Mouse (Mus musculus): ENCODE data around the gene Cacng5. TPM values are rescaled to one million over a fixed set of nuclear protein-coding genes. Genes with fewer than 3 reads are reported as not detected.

The Cacng5 gene
- total RNA-seq, 2 experiments from 2014 or later: not detected

- DNase-seq (ENCODE audit: low spot score): no peak
Measured at GRCm38 (mm10) chr11:107887342-107887741, 27.5 kb downstream of the Cacng5 start.

DNA sequence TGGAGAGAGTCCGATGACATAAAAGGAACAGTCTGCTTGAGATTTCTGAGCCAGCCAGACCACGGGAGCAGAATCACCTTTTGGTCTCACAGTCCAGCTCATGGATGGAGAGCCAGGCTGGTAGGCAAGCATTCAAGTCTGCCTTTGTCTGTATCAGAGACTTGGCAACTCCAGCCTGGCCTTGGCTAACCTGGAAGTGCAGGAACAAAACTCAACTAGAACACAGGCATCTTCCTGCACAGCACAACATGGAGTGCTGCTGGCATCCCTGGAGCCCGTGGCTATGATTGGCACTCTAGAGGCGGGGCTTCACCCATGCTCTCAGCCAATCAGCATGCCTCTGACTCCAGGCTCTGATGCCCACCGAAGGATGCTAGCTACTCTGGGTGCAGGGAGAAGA lies 38.0 kb downstream of the Cacng5 start:
- DNase-seq (ENCODE audit: low spot score): no peak

GRCm38 (mm10) chr11:107875861-107876494 lies 38.9 kb downstream of the Cacng5 start:
- DNase-seq (ENCODE audit: low spot score): no peak

DNA sequence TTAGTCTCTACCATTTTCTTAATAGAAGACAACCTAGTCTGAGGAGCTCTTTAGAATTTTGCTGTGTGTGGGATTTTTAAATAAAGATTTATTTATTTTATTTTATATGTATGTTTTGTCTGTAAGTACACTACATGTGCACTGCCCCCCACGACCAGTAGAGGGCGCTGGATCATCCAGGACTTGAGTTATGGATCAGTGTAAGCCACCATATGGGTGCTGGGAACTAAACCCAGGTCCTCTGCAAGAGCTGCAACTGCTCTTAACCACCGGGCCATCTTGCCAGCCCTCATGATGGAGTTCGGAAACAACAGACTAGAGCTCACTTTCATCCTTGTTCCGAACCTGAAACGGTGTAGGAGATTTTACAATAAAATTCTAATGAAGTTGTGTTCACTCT lies 42.1 kb downstream of the Cacng5 start:
- no peak for DNase-seq (ENCODE audit: low spot score)

DNA sequence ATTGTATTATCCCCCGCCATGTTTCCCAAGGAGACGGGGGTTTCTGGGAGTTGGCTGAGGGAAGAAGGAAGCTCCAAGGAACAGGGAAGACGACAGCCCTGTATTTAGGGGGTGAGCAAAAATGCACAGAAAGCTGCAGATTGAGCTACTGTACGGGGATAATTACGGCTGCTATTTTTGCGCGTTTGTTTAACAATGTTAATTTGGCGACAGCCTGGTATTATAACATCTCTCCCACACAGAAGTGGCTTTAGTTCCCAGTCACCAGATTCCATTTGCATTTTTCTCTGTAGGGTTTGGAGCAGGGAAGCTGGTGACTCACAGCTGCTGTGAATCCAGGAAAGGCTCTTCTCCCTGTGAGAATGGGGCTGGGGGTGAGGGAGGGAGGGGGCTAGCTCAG lies 47.3 kb downstream of the Cacng5 start:
- DNase-seq (ENCODE audit: low spot score): no peak

DNA sequence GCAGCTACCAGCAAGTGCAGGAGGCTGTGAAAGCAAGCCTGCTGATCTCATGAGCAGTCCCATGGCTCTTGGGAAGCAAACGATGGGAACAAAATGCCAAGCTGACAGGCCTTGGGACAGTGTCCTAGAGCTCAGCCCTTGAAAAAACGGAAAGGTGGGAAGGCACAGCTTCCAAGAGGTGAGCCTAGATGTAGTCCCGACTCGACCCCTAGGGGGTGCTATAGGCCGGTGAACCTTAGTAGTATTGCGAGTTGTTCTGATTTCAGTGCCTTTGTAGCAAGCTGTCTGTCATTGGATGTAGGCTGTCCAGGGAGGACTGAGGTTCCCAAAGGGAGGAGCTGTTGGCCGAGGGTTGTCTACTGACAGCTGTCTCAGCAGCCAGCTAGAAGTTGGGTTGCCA lies 49.7 kb downstream of the Cacng5 start:
- peak; percentile 60 for DNase-seq (ENCODE audit: low spot score)

GRCm38 (mm10) chr11:107864024-107864423 lies 50.8 kb downstream of the Cacng5 start:
- peak; percentile 68 for DNase-seq (ENCODE audit: low spot score)

GRCm38 (mm10) chr11:107861738-107862137 lies 53.1 kb downstream of the Cacng5 start:
- no peak for DNase-seq (ENCODE audit: low spot score)

DNA sequence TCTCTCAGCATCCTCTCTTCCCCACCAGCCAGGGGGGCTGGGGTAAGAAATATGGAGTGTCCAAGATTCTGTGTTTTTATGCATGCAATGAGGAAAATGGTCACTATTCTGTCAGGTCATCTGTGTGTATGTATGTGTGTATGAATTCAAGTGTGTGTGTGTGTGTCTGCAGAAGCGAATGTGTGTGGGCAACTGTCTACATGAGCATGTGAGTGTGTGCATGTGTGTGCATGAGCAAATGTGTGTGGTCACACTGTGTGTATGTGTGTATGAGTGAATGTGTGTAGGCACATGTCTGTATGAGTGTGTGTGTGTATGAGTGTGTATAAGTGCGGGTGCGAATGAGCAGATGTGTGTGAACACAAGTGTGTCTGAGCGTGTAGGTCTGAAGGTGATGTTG lies 55.0 kb downstream of the Cacng5 start:
- DNase-seq (ENCODE audit: low spot score): no peak

DNA sequence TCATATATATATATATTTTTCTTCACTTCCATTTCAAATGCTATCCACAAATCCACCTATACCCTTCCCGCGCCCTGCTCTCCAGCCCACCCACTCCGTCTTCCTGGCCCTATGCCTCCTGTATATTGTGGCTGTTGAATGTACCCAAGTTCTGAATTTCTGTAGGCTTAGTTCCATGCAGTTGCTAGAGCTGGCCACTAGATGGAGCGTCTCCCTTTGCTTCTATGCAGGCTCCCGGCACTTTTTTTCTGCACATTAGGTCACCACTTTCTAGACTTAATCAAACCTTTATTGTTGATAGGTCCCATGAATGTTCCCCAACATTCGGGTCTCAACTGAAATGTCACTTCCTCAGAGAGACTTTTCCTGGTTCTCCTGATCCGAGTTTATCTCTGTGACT lies 55.6 kb downstream of the Cacng5 start:
- peak; percentile 31 for DNase-seq (ENCODE audit: low spot score)

- peak; percentile 49 for DNase-seq (ENCODE audit: low spot score)
Measured at GRCm38 (mm10) chr11:107853088-107853487, 61.8 kb downstream of the Cacng5 start.

GRCm38 (mm10) chr11:107849621-107850020 lies 65.2 kb downstream of the Cacng5 start:
- DNase-seq (ENCODE audit: low spot score): peak; percentile 7

DNA sequence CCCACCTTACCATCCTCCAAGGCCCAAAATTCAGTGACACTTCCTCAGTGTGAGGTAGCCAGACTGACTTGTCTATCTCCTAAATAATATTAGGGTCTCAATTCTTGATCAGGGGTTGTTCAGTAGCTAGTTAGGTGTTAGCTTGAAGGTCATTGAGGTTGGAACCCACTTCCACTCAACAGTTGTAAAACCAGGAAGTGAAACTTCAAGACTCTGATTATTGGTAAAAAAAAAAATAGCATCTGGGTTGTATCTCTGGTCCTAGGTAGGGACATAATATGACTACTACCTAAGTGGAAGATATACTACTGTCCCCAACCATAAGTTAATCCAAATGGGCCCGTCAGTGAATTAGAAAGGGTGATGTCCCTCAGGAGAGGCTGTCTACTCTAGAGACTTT lies 70.7 kb downstream of the Cacng5 start:
- DNase-seq (ENCODE audit: low spot score): no peak

- DNase-seq (ENCODE audit: low spot score): no peak
Measured at GRCm38 (mm10) chr11:107833351-107834040, 81.4 kb downstream of the Cacng5 start.

Other genes with a start within 250 kb of the Cacng5 start
- gene Cacng1, start 198.5 kb downstream of the Cacng5 start, total RNA-seq (2021): 100 to 1,000 TPM; 326 to 377 TPM
- not detected for gene Cacng4, start 120.5 kb downstream of the Cacng5 start, total RNA-seq (2021)

Data from gastrocnemius, adult 18-20 months (tissue).